Mouse (Mus musculus): Measurements from ENCODE around the gene Tmprss3.

Gene Tmprss3

DNA sequence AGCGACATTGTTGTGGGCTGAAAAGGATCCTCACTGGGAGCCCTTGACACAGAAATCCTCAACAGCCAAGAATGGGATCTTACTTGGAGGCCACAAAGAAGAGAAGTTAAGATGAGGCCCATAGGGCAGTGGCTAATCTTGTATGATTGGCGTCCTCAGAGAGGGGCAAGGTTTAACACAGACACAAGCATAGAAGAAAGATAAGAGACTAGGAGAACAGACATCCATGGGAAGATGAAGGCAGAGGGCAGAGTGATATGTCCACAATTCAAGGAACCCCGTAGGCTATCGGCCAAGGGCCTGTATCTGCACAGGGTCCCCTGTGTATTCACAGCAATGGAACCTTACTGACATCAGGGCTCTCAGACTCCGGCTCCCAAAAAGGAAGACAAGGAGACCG lies 3.6 kb downstream of the Tmprss3 start:
- ATAC-seq (ENCODE audit: low TSS enrichment): no peak

DNA sequence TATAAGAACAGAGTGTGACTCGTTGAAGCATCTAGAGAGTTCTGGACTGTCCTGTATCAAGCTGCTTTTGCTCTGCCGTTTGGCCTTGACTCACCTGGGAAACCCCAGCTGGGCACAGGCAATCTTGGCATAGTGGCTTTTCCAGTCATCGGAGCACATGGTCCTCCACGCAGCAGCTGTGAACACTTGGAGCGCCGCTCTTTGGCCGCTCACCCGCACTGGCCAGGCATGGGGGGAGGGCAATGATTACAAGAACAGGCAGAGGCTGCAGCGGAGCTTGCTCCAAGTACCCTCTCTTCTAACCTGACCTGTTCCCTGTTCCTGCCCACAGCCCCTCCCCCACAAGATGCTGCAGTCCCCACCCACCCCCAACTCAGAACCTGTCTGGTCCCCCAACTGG lies 5.4 kb downstream of the Tmprss3 start:
- no peak for ATAC-seq (ENCODE audit: low TSS enrichment)

DNA sequence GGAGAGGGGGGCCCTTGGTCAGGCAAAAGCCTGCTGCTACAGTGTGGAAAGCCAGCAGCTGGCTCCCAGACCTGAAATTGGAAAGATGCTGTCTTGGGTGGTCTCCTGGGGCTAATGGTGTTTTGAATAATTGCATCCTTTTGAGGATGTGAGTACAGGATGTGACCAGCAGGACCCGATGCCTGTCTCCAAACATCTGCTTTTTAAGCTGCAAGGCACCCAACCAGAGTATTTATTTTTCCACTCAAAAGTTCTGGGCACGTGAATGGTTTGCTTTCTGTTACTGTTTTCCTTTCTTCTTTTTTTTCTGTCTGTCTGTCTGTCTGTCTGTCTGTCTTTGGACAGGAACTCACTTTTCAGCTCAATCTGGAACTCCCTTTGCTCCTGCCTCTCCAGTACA lies 6.1 kb downstream of the Tmprss3 start:
- no peak for ATAC-seq (ENCODE audit: low TSS enrichment)

DNA sequence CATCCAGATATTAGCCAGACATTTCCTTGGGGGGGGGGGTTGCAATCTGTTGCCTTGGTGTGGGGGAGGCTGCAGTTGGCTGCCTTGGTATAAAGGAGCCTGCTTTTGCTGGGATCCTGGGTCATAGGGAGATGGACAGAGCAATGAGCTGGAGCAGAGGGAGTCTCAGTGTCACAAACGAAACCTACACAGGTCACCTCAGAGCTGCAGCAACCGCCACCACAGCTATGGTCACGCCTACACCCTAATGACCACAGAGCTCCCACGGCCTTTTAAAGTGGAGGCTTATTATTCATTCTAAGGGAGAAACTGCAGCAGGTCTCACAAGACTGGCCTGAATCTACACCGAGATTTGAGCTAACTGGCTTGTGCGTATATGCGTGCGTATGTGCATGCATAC lies 7.0 kb downstream of the Tmprss3 start:
- ATAC-seq (ENCODE audit: low TSS enrichment): no peak

DNA sequence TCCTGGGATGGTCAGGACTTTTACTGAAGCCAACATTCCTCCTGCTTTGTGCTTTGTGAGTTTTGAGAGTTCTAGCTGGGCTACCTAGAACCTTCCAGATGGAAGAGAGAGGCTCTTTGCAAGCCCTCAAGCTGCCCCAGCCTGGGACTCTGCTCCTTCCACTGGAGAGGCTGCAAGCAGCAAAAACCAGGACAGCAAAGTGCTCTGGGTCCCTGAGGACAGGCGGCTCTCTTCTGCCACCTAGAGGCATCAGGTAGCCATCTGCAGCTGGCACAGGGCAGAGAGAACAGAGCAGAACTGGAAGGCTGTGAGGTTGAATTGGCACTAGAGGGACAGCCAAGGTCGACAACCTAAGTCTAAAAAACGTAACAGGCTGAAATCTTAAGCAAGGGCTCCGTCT lies 11.4 kb downstream of the Tmprss3 start:
- peak; percentile 91 for ATAC-seq (ENCODE audit: low TSS enrichment)

DNA sequence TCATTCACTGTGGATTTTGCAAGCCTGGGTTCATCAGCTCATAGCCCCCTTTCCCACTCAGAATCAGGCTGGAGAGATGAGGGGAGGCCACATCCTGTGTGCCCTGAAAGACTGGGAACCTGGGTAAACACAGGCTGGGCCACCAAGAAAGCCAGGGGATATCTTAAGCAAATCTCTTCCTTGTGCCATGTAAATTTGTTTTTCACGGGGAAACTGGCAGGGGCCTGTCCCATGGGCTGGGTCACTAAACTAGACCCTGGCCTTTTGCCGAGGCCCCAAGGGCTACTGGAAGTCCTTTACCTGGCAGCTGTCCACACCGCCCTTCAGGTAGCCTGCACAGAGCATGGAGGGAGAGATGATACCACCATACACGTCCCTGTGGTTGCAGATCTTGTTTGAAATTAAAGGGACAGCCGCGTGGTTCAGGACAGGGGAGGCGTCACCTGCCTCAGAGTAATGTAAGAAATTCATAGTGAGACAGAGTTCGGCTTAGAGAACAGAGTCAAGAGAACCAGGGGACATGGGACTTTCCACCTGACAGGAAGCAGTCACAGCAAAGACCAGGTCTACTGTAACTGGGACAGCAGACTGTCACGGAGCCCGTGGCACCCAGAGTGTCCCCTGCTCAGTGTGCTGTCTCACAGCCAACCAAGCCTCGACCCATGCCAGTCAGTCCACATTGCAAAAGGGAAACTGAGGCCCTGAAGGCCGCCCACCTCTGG lies 14.3 kb downstream of the Tmprss3 start:
- no peak for ATAC-seq (ENCODE audit: low TSS enrichment)

DNA sequence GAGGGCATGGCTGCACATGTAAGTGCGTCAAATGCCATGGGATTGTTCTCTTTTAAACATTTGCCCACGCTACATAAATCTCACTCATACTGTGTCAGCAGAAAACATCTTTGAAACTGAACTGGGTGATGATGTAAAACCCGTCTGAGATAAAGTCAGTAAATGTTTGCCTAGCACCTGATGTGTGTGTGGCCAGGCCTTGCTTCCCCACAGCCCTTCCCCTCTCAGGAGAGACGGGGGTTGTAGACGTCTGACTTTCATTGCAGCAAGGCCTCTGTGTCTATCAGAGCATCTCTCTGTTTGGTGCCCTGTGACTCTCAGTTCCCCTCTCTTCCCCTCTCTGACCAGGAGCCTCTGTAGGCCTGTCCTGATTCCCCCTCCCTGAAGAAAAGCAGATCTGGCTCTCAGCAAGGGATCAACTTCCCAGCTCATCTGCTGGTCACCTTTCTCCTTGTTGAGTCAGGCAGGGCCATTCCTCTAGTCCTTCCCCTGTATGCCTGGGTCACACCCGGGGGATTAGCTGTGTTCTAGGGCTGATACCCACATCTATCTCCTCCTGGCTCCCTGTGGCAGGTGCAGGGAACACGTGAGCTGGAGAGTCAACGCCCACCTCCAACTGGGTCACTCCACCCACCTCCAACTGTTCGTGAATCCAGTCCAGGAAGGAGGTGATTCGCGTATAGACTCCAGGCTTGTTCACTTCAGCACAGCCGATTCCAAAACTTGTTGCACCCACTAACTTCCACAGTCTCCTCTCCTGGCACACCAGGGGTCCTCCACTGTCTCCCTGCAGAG lies 15.4 kb downstream of the Tmprss3 start:
- ATAC-seq (ENCODE audit: low TSS enrichment): peak; percentile 66; the same call in 1 of the 2 replicates

DNA sequence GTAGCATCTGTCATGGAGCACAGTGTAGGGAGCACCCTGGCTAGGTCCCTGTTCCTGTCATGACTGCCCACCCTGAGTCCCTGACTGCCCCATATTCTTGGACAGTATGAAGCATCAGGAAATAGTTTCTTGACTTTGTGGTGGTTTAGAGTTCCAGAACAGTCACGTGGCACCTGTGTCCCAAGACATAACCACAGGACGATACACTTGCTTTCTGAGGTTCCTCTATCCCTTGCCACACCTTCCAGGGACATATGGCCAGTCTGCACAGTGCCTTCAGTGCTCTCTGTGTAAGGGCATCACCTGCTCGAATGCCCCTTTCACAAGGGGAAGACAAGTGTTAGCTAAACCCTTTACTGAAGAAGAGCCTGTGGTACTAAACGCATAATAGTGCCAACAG lies 17.3 kb downstream of the Tmprss3 start:
- ATAC-seq (ENCODE audit: low TSS enrichment): no peak

DNA sequence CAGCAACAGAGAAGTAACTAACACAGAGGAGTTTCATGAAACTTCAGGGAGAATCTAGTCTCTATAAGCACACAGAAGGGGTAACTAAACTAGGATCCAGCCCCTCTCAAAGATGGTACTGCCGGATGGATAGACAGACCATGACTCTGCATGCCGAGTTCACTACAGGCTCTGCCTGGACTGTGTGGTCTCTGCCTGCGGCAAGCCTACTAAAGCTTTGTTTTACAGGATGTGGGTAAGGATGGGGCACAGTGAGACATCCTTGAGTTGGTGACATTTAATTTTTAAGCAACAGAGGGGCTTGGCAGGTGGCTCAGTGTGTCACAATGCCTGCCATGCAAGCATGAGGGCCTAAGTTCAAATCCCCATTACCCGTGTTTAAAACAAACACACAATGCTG lies 22.5 kb downstream of the Tmprss3 start:
- no peak for ATAC-seq (ENCODE audit: low TSS enrichment)

DNA sequence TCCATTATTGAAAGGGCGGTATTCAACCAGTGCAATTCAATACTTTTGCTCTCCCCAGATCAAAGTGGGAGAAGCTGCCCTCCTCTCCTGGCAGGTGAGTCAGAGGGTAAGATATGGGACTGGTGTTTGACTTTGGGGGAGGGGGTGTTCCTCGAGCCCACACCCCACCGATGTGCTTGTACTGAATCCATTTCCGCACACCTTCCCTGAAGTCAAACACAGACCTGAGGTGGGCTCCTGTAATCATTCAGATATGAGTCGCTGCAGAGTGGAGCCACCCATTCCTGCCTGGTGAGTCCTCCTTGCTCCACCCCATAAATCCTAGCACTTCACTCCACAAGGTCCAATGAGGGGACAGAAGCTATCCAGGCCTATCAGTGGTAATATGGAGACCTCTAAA lies 29.0 kb downstream of the Tmprss3 start:
- no peak for ATAC-seq (ENCODE audit: low TSS enrichment)

DNA sequence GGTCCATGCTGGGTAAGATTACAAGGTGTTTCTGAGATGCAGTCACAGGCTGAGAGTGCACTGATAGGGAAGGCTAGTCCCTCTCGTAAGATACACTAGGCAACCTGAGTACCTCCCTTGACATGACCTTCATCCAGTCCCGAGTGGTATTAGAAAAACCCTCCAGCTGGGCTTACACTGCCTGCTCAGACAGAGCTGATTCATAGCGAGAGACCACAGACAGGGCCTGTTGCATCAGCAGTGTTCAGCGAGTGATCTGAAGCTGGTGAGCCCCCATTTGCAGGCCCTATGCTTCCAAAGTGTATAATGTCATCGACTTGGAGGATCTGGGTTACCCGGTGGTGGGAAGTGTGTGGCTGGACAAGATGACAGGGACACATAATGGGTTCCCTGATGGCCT lies 33.6 kb downstream of the Tmprss3 start, which contains the start of gene Tff1:
TSS of gene Tff1 (minus strand) at position 151 of the 400 bp plus-strand sequence.
- no peak for ATAC-seq (ENCODE audit: low TSS enrichment)

DNA sequence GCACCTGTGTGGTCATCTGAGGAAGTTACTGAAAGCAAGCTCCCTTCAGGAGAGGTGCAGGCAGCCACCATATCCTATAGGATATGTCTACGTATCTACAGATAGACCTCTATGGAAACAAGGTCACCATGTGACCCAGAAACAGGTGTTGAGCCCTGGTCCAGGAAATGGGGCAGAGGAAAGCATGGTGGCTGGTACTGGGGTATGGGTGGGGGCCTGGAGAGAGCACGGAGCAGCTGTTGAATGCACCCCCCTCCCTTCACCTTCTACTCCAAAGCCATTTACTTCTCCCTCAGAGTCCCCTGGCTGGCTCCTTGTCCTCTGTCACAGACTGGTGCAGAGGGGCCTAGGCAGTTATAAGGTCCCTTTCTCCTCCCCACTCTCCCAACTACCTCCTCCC lies 35.0 kb downstream of the Tmprss3 start:
- no peak for ATAC-seq (ENCODE audit: low TSS enrichment)

DNA sequence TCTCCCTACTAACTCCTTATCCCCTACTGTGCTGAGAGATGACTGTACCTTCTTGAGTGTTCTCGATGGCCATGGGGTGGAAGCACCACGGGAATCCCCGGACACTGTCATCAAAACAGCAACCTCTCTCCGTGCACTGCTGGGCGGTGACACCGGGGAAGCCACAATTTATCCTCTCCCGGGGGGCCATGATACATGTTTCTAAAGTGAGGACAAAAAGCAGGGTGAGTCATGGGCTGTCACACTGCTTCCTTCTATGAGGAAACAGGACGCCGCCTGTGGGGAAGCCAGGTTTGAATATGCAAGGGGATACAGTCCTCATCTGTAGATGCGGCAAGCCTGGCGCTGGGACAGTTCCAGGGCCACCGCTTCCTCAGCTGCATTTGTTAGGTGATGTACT lies 36.2 kb downstream of the Tmprss3 start:
- no peak for ATAC-seq (ENCODE audit: low TSS enrichment)

DNA sequence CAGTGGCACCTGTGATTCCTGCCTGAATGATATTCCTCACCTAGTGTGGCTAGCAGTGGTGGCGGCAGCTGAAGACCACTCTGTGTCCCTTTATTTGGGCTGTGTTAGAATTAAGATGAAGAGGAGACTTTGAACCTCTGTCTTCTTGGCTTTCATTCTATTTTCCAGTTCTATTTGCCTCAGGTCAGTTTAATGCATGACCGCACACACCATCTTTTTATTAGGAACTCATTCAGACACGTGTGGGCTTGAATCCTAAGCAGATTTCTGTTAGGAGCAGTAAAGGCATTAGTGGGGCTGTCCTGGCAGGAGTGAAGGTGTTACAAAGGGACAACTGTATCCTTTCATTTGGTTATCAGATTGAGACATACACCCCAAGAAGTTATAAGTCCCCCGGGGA lies 38.5 kb downstream of the Tmprss3 start:
- ATAC-seq (ENCODE audit: low TSS enrichment): no peak

DNA sequence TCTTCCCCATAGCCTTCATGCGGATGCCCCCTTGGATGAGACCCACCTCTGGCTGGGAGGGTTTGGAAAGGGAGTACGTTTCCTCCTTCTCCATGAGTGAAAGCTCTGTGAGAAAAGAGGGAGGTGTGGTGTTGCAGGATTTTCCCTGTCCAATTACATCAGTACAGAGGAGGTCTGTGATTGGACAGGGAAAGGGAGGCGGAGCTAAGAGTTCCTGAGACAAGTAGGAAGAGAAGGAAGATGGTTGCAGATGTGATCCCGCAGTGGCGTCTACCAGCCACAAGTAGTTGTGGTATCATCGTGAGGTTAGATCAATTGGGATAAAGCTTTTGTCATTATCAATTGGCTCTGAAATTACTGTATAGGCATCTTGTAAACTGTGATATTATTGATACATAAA lies 40.9 kb downstream of the Tmprss3 start:
- ATAC-seq (ENCODE audit: low TSS enrichment): no peak

DNA sequence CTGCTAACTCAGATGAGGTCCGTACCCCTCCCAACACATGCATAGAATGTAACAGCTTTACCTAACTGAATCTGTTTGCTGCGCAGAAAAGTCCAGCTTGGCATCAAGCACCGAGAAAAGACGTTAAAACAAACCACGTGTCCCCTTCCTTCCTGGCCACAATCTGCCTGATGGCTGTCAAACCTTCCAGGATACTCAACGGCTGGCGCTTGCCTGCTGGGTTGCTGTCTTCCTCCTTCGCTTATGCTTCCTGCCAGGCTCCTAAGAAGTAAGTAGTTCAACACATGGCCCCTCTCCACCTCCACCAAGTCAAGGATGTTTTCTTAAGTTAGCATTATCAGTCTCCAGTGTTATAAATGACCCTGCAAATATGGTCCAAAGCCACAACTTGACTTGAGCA lies 45.0 kb downstream of the Tmprss3 start:
- ATAC-seq (ENCODE audit: low TSS enrichment): no peak

DNA sequence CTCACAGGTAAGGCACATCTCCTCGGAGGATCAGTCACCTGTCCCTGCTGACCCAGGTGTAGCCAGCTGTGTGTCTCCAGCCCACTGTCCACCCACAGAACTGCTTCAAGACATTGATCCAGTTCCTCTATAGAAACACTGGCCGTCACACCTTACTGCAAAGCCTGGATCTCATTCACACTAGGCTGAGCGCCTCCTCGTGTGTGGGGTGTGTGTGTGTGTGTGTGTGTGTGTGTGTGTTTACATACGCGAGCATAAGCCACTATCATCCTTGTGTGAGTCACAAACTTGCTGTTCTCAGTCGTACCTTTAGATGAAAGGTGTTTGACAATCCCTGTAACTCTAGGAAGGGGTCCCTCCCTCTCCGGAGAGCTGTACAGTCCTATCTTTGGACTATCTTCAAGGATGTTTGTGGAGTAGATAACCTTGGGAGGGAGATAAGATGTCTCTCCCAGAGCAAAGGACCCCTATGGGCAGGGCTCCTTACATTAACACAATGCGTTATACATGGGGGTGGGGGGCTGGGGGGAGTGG lies 45.7 kb downstream of the Tmprss3 start:
- no peak for ATAC-seq (ENCODE audit: low TSS enrichment)

DNA sequence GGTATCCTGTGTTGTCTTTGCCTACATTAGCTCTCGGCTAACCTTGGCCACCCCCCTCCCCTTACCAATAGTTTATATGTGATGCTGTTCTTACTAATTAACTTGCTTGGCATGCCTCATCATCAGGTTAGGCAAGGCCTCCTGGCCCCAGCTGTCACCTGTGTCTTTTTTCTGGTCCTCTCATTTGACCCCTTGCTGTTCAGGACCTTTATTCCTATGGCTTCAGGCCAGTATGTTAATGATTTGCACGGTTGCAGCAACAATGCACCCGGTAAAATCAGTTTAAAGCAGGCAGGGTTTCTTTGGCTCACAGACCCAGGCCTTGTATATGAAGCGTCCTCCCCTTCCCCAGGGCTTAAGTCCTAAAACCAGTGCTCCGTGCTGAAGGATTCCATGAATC lies 46.3 kb downstream of the Tmprss3 start:
- no peak for ATAC-seq (ENCODE audit: low TSS enrichment)

DNA sequence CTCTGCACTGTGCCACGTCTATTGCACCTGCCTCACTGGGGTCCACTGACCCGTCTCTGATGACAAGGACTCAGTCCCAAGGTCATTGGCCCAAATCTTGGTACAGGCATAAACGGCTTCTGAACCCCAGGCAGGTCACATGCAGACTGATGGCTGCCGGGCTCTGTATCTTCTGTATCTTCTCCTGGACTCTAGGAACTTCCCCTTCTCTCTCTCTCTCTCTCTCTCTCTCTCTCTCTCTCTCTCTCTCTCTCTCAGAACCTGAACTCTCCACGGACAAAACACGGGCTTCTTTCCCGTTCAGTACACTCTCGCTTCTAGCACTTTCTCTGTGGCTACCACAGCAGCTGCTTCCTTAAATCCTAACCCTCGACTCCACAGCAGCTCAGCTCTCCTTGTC lies 52.8 kb downstream of the Tmprss3 start:
- no peak for ATAC-seq (ENCODE audit: low TSS enrichment)

DNA sequence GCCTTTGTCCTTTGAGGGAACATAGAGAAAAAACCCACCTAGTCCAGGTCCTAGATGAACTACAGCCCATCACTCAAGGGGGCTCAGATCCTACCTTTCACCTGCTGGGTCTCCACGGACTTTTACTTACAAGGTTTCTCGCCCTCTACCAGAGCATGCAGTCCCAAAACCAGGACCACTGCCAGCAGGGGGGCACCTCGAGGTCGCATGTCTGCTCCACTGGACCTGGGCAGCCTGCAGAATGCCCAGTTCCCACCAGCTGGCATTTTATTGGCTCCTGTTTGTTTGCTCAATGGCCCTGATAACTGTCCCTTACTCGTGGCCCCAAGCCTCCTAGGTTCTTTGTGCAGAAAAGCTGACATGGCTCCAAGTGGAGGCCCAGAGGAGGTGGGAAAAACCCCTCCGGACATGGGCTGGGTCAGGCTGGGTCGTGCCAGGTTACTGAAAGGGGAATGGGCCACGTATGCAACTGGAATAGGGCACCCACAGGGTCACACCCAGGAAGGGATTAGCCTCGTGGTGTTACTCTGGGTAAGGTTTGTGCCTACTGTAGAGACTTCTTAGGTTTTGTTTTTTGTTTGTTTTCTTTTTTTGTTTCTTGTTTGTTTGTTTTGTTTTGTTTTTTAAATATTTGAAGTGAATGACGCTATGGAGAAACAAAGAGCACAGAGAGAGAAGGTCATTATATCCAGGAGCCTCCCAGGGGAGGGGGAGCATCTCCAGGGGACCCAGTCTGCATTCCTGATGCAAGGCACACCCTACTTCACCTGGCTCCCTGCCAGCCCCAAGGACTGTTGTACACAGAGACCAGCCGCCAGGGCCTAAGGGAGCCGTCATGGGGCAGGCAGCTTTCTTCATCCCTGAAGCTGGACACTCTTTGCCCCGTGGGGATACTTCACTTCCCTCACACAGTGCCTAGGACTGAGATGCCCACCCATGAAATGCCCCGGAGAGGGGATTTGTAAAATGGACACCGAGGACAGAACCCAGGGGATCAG lies 54.4 kb downstream of the Tmprss3 start, which contains the start of gene Tff2:
TSS of gene Tff2 (minus strand) at position 243 of the 998 bp plus-strand sequence.
- no peak for ATAC-seq (ENCODE audit: low TSS enrichment)

DNA sequence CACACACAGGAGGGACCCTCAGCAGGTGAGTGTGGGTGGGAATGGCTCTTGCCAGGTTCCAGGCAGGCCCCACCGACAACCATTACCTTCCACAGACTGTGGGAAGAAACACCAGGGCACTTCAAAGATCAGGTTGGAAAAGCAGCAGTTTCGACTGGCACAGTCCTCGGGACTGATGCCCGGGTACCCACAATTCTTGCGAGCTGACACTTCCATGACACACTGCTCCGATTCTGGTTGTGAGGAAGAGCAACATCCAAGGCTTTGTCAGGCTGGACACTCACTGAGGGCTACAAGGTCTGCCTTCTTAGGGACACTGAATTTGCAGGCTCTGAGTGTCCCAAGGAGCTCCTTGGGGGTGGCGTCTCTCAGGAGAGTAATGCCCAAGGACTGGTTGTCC lies 56.7 kb downstream of the Tmprss3 start:
- no peak for ATAC-seq (ENCODE audit: low TSS enrichment)

DNA sequence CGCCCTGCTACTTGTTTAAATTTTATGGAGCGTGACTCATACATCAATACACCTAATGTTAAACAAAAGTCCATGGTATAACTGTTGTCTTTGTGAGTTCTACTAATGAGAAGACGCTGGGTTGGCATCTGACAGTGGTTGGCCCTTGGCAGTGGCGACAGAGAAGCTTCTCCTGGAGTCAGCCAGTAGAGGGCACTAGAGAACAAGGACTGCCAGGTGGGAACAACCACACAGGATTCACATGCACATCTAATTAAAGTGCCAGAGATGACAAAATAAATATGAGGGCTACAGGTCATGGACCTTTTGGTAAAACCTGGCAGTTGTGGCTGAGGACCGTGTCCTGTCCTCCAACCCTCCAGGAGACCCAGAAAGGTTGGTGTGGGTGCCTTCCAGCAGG lies 60.4 kb downstream of the Tmprss3 start:
- peak; percentile 72; the same call in 1 of the 2 replicates for ATAC-seq (ENCODE audit: low TSS enrichment)
